1 mouse cellular context compared by ENCODE assay signal in the genomic region with DNA sequence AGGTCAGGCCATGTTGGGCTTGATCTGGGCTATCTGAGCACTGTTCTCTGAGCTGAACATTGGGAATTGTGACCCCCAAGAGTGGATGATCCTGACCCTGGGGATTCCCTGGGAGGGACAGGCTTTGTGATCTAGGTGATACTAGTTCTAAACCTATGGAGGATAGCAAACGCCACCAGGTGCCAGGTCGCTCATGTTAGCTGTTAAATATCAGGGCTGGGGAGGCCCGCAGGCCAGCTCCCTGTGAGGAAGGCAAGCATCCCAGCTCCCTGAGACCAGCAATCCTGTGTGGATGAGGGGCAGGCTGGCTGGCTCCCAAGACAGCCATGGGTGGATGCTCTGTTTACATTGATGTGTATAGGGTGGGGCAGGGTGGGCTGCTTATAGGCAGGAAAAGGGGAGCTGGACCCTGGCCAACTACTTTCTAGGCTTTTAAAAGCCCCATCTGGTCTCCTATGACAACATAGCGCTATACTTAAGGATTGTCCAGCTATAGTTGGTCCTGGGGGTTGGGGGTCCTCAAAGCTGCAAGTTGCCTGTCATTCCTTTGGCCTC.
TF ChIP-seq lines count a peak whose summit lies in the region.

No protein-coding gene starts in this region.

TF ChIP-seq in C2C12, 6 proteins besides CTCF, POLR2A, EP300 and RAD21 (continued from another document):
- TF ChIP-seq MYOG (IDR thresholded peaks at IDR 0.05; ENCODE audit: control insufficient read depth, extremely low read depth, insufficient read length) (no peak), FOSL1 (IDR thresholded peaks at IDR 0.05; ENCODE audit: insufficient read depth, low read length, poor library complexity, severe bottlenecking) (no peak), USF1 (IDR thresholded peaks at IDR 0.05; ENCODE audit: low read depth) (no peak), CEBPB (IDR thresholded peaks at IDR 0.05; ENCODE audit: low read depth) (no peak), MYOD1 (IDR thresholded peaks at IDR 0.05; ENCODE audit: control insufficient read depth, insufficient read length, low read depth) (no peak)
